Mouse (Mus musculus) right cerebral cortex, postnatal 10 days (tissue): ENCODE measurements around the gene Chmp4b.

Experiments used
- DNase-seq, 2 experiments: peaks; one replicate each; pipeline ENCODE4 v3.0.0; 2021; ENCODE audit warnings: low spot score in 2 of 2

The Chmp4b gene

DNA sequence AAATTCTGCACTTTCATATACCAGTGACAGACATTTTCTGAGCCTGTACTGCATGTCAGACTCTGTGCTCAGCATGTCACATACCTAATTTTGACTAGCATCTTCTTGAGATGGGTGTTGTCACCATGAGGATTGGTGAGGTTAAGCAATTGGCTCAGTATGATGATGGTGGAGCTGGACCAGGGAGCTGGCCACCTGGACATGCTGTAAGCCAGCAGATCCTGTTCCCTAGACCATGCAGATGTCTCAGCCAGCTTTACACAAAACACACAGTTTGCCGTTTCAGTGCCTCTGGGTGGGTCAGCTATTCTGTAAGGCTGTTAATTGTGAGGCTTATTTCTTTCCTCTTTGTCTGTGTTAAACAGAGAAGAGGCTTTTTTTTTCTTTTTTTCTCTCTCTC, 31.2 kb downstream of the Chmp4b start:
- no peak for DNase-seq

- no peak for DNase-seq
Measured at GRCm38 (mm10) chr2:154684901-154685470, 33.5 kb downstream of the Chmp4b start.

GRCm38 (mm10) chr2:154685772-154686171, 34.3 kb downstream of the Chmp4b start:
- DNase-seq = no peak

DNA sequence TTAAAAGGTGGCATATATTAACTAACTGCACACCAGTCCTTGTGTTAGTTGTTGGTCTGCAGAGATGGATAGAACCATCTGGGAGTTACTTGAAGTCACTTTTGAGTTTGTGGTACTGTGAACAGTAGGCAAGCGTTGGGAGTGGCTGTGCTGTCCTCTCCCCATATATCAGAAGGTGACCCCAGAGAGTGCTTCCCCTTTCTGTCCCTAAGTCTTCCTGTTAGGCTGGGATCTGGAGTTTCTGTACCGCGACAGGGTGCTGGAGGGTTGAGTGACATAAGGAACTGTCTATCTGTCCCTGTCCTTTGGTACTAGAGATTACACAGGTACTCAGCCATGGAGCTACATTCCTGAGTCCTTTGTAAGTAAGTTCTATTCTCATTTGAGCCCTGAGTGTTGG, 35.3 kb downstream of the Chmp4b start:
- DNase-seq = no peak

DNA sequence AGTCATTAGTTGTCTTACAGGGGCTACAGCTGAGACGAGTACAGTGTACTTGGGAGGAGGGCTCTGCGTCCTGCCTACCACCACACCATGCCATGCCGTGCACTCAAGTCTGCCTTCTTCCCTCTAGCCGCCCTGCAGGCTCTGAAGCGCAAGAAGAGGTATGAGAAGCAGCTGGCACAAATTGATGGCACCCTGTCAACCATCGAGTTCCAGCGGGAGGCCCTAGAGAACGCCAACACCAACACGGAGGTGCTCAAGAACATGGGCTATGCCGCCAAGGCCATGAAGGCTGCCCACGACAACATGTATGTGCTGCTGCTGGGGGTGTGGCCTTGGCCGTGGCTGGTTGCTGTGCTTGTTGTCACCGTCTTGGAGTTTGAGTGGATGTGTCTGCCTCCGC, 37.9 kb downstream of the Chmp4b start:
- DNase-seq = no peak

DNA sequence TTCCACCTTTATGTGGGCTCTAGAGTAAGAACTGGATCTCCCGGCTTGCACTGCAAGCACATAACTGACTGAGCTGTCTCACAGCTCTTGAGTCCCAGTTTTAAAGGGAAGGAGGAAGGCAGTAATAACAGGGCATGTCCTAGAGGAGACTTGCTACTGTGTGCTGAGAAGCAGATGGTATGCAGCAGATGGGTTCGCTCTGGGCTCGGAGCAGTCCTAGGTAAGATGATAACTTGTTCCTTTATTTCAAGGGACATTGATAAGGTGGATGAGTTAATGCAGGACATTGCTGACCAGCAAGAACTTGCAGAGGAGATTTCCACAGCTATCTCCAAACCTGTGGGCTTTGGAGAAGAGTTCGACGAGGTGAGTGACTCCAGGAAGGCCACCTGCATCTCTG, 39.5 kb downstream of the Chmp4b start:
- no peak for DNase-seq

DNA sequence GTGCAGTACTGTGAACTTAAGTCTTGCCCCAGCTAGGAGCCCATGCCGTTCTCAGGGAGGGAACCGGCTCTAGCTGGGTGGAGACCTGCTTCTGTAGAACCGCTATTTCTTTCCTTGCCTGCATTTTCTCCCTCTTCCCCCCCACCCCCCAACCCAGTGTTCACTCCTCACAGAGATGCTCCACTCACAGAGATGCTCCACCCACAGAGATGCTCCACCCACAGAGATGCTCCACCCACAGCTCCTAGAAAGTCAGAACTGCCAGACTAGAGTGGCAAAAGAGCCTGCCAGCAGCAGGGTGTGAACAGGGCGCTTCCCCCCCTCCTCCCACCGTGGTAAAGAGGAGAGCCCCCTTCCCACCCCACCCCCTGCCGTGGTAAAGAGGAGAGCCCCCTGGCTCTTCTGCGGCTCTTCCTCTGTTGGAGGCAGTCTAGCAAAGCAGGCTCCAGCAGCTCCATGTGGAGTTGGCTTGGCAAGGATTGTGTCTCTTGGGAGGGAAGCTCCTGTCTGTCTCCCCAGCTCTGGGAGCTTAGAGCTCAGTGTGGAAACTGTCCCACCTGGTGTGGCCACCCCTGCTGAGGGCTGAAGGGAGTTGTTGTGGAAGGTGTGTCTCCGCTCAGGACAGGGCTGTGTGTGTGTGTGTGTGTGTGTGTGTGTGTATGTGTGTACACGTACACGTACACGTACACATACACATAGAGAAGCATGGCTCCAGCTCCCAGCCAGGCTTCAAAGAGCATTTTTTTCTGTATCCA, 41.9 kb downstream of the Chmp4b start:
- no peak for DNase-seq

DNA sequence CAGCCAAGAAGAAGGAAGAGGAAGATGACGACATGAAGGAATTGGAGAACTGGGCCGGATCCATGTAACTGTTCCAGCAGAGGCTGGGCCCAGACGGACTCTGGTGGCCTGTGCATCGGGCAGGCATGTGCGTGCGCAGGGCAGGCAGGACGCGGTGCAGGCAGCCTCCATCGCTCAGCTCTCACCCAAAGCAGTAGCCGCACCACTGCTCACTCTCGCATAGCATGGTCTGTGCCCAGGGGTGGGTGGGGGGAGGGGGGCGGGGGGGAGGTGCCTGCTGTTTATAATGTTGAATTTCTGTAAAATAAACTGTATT, 42.4 kb downstream of the Chmp4b start:
- no peak for DNase-seq

GRCm38 (mm10) chr2:154695690-154696089, 44.2 kb downstream of the Chmp4b start:
- peak; percentile 66 to 68 for DNase-seq

DNA sequence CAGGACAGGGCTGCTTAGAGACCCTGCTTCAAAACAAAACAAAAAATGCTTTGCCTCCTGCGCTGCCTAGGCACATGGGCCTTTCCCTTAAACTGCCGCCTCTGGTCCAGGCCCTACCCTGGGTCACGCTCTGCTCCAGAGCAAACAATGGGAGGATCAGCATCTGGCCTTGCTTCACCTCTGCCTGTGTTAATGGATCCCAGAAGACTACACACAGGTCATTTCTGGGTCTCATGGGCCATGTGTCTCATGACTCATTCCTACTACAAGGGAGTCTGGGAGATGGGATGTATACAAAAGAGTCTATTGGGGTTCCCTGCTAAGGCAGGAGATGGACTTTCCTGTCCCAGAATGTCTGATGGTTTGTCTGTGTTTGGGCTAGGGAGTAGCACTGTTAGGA, 45.2 kb downstream of the Chmp4b start:
- DNase-seq = no peak

GRCm38 (mm10) chr2:154699360-154699759, 47.9 kb downstream of the Chmp4b start:
- DNase-seq = no peak

DNA sequence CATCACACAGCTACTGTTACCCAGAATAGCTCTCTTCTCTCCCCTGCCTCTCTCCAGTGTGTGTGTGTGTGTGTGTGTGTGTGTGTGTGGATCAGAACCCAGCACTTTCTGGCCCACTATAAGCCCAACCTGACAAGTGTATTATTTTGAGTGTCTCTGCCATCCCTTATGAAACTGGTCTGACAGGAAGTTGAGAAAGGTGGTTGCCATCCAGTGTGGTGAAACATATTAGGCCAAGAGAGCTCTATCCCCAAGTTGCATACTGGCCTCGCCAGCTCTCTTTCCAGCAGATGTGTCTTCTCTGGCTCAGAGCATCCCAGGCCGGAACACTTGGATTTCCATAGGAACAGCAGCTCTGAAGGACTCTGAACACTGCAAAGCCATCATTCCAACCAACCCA, 48.7 kb downstream of the Chmp4b start:
- DNase-seq = no peak

- DNase-seq = peak; percentile 56 to 78
Measured at GRCm38 (mm10) chr2:154702637-154703315, 51.3 kb downstream of the Chmp4b start.

DNA sequence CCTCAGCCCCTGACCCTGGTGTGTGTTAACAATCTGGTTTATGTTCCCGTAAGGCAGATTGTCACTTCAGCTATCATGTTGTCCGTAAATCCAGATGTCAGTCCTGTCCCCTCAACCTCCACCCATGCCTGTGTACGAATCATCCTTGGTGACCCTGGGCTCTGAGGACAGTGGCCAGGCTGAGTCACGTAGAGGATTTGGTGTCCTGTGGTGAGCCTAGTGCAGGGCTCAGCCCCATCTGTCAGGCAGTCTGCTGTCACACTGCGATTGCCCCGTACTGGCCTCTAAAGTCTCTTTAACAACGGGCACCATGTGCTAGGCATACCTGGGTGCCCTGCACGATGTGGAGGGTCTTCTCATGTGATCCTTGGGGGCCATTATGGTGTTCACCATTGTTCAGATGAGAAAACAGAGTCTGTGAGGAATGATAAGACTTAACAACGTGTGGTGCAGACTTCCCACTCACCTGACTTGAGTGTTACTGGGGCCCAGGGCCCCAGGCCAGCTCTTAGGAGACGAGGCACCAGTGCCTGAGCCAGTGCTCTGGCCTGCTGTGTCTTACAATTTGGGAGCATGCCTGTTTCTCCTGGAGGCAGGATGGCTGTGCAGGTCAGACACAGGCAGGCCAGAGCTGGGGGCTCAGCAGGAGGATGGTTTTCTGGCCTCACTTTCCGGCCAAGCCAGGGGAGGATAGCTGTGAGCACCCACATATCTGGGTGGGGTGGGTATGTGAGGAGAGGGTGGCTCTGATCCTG, 55.2 kb downstream of the Chmp4b start:
- peak in 1 of 2 experiments; percentile 17 for DNase-seq

DNA sequence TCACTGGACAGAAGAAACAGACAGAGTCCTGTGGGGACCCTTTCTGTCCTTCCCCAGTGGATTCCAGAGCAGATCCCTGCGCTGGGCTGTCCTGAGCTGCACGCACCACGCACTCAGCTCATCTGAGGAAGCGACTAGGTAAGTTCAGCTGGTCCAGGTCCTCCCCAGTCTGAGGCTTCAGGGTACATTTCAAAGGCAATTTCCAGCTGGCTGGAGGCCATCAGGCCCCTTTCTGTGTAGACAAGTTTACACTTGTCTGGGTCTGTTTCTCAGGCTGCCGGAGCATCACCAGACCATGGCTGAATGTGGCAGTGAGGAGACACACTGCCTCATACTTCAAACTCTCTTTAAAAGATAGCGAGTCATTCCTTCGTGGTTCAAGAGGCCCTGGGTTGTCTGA, 55.8 kb downstream of the Chmp4b start:
- peak in 1 of 2 experiments; percentile 21 for DNase-seq

GRCm38 (mm10) chr2:154707830-154708385, 56.4 kb downstream of the Chmp4b start:
- peak in 1 of 2 experiments; percentile 39 for DNase-seq

DNA sequence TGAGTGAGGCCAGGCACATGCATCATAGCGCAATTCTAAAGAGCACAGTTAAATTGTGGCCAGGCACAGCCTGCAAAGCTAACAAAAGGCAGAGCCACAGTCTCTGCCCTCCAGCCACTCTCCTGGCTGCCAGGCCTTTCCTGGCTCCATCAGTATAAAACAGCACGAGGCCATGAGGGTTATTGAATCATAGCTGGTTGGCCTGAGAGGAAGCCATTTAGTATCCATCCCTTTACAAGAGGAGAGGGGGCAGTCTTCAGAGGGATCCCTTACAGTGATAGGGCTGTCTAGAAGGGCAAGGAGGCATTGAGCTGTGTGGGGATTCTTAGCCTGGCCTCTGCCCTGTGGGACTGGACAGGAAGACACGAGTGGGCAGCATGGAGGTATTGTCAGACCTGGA, 60.2 kb downstream of the Chmp4b start:
- DNase-seq = no peak

DNA sequence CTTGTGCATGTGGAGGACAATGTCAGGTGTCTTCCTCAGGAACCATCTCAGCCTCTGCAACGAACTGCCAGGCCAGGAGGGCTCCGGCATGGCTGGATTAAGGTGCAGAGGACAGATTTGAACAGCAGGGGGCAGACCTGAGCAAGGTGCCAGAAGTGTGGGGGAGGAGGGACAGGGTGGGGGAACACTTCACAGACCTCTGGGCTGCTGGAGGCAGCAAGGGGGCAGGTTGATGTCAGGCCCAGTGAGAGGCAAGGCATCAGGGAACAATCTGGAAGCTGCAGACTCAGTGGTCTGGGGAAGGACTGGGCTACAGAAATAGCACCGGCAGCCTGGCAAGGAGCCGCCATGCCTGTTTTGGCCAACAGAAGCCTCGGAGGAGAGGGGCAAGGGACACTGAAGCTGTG, 60.8 kb downstream of the Chmp4b start:
- peak in 1 of 2 experiments; percentile 43 for DNase-seq

- no peak for DNase-seq
Measured at GRCm38 (mm10) chr2:154713083-154713482, 61.6 kb downstream of the Chmp4b start.

DNA sequence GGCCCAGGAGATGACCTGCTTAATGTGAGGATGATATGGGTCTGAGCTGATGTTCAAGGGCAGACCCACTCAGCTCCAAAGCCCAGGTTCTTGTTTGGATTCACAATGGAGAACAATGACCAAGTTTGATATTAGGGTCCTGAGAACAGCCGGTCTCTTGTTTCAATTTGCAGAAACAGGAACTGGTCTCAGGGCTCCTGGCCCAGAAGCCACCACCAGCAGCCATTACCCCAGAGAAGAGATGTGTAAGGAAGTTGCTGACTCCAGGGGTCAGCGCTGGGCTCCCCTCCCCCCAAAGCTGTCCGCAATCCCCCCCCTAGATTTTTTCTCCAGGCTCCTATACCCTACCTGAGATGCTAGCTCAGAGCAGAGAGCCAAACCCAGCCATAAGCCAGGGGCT, 62.5 kb downstream of the Chmp4b start:
- DNase-seq = no peak

- DNase-seq = no peak
Measured at GRCm38 (mm10) chr2:154716586-154716985, 65.1 kb downstream of the Chmp4b start.

- DNase-seq = no peak
Measured at GRCm38 (mm10) chr2:154717081-154717480, 65.6 kb downstream of the Chmp4b start.
